Mouse (Mus musculus) cerebellum, postnatal 10 days (tissue): Measurements from ENCODE around the gene Tcn2.
A peak's percentile ranks its signal among the peaks of the same experiment; 100 is the strongest.

Experiments used
- DNase-seq, 2 experiments: peaks; one replicate each; pipeline ENCODE4 v3.0.0; 2021; ENCODE audit warnings: mixed read lengths in 2 of 2

Gene Tcn2

GRCm38 (mm10) chr11:3893970-3894369 is 38.0 kb downstream of the Tcn2 start:
- no peak for DNase-seq

- peak; percentile 56 to 63 for DNase-seq
These were observed 44.6 kb downstream of the Tcn2 start for GRCm38 (mm10) chr11:3887331-3887730.

- DNase-seq, result no peak
These were observed 48.2 kb downstream of the Tcn2 start for GRCm38 (mm10) chr11:3883711-3884110.

- peak; percentile 92 to 95 for DNase-seq
These were observed 52.1 kb downstream of the Tcn2 start for GRCm38 (mm10) chr11:3879836-3880235.

- DNase-seq, result no peak
These were observed 53.3 kb downstream of the Tcn2 start for GRCm38 (mm10) chr11:3878660-3879059.

GRCm38 (mm10) chr11:3876419-3876818 is 55.5 kb downstream of the Tcn2 start:
- peak in 1 of 2 experiments; percentile 40 for DNase-seq
